Mouse (Mus musculus) ES-Bruce4 (cell line): ENCODE data around the gene Proser3.
A peak's percentile ranks its signal among the peaks of the same experiment; 100 is the strongest.

Source experiments
- CTCF ChIP-seq: IDR thresholded peaks from one replicate; pipeline ENCODE4 v1.8.1; 2011; ENCODE audit warnings: low read depth, low read length
- EP300 ChIP-seq: IDR thresholded peaks from 2 replicates; pipeline ENCODE4 v1.6.1; 2011; ENCODE audit warnings: low read depth, low read length; ENCODE audit not compliant: insufficient read depth
- POLR2A ChIP-seq: IDR thresholded peaks from one replicate; pipeline ENCODE4 v1.8.1; 2011; ENCODE audit warnings: low read length; ENCODE audit not compliant: insufficient read depth

DNA sequence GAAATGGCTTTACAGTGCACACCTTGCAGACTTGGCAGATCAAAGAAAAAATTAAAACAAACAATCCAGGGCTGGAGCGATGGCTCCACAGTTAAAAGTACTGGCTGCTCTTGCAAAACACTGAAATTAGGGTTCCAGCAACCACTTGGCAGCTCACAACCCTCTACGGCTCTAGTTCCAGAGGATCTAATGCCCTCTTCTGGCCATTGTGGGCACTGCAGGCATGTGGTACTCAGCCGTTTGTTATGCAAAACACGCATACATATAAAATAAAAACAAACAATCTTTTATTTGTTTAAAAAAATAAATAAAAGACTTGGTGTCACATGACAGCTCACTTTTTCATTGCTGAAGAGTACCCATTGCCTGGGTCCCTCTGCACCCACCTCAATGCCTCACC lies 59.3 kb downstream of the Proser3 start:
- TF ChIP-seq CTCF: peak; percentile 80
- no peak for TF ChIP-seq EP300
- TF ChIP-seq POLR2A: no peak
